Mouse (Mus musculus) CH12.LX (cell line): ENCODE results near the gene Fgf11.

Experiments used
- EP300 ChIP-seq: IDR thresholded peaks from 2 replicates; pipeline ENCODE4 v1.6.1; 2011; ENCODE audit warnings: low read length, improper control_type of control experiment
- ETS1 ChIP-seq: conservative IDR thresholded peaks from 2 replicates; pipeline ENCODE4 v1.6.1; 2012; ENCODE audit warnings: low read depth, mild to moderate bottlenecking, inconsistent platforms, low read length, improper control_type of control experiment, moderate library complexity
- MAX ChIP-seq: IDR thresholded peaks from 2 replicates; pipeline ENCODE4 v1.6.1; 2011; ENCODE audit warnings: low read length, improper control_type of control experiment

DNA sequence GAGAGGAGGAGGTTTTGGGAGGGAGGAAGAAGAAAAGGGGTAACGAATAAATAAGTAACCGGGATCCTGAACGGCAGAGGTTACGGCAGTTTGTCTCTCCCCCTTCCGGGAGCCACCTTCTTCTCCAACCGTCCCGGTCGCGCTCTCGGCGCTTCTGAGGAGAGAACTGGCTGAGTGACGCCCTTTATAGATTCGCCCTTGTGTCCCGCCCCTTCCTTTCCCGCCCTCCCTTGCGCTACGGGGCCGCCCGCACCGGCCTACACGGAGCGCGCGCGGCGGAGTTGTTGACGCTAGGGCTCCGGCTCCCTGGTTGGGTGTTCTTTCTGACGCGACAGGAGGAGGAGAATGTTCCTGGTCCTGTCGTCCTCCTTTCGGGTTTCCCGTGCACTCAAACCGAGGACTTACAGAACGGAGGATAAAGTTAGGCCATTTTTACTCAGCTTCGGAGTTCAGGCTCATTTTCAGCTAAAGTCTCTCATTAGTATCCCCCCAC lies 43.1 kb downstream of the Fgf11 start, which contains the start of gene Polr2a:
- TF ChIP-seq MAX (no peak; the same call in 1 of the 2 replicates), EP300 (no peak), ETS1 (peak; percentile 15; the same call in 1 of the 2 replicates)
